Mouse (Mus musculus) stomach, embryonic 16.5 days (tissue): Measurements from ENCODE around the gene Rtn4. TPM values are rescaled to one million over a fixed set of nuclear protein-coding genes. Genes with fewer than 3 reads are reported as not detected.

Experiments
- ATAC-seq: fragments of 200-750 bp; cut with Nextera tagmentation; 2 replicates; pipeline ENCODE4 v1.8.0; 2017; ENCODE audit warnings: moderate number of reproducible peaks, moderate TSS enrichment; ENCODE audit not compliant: insufficient read depth, low FRiP score
- H3K27ac ChIP-seq: fragments of 300-500 bp; sonication (generic); 2 replicates; pipeline ENCODE4 v1.5.1; 2014; ENCODE audit warnings: low read length
- H3K27me3 ChIP-seq: fragments of 300-500 bp; sonication (generic); 2 replicates; pipeline ENCODE4 v1.6.1; 2014; ENCODE audit warnings: low read length, control low read depth, mixed read lengths; ENCODE audit not compliant: control insufficient read depth, insufficient read depth
- H3K36me3 ChIP-seq: fragments of 300-500 bp; sonication (generic); 2 replicates; pipeline ENCODE4 v1.6.1; 2014; ENCODE audit warnings: low read length; ENCODE audit not compliant: control insufficient read depth, insufficient read depth
- H3K4me1 ChIP-seq: fragments of 300-500 bp; sonication (generic); 2 replicates; pipeline ENCODE4 v1.6.1; 2014; ENCODE audit warnings: low read length, control low read depth, mixed read lengths; ENCODE audit not compliant: control insufficient read depth, insufficient read depth
- H3K4me2 ChIP-seq: fragments of 300-500 bp; sonication (generic); 2 replicates; pipeline ENCODE4 v1.6.1; 2014; ENCODE audit warnings: low read depth, low read length, mixed read lengths
- H3K4me3 ChIP-seq: fragments of 300-500 bp; sonication (generic); replicated peaks from 2 replicates; pipeline ENCODE4 v1.5.1; 2014; ENCODE audit warnings: mild to moderate bottlenecking, low read length
- H3K9ac ChIP-seq: fragments of 300-500 bp; sonication (generic); 2 replicates; pipeline ENCODE4 v1.6.1; 2014; ENCODE audit warnings: low read length
- H3K9me3 ChIP-seq: fragments of 300-500 bp; sonication (generic); replicated peaks from 2 replicates; pipeline ENCODE4 v1.6.1; 2016; ENCODE audit warnings: low read length, control low read depth; ENCODE audit not compliant: control insufficient read depth
- WGBS: fragments of 180-500 bp; shearing (Covaris S2); extraction: QIAGEN DNeasy Blood & Tissue Kit; methylation state at CpG from one replicate; pipeline ENCODE4 v1.1.7; 2014; 5-methylcytosine and 5-hydroxymethylcytosine counted together
- polyA plus RNA-seq: library from polyadenylated mRNA; unstranded; fragments of >200 nt; fragmentation: Nextera tagmentation; extraction: Ambion mirVana; gene quantifications from 2 replicates; pipeline ENCODE4 v1.2.1, GENCODE M21; 2015

Gene Rtn4
- polyA plus RNA-seq, 1 experiment from 2014 or later, result 51.7 TPM

- no peaks in the 10 kb centered on the region for H3K9me3 ChIP-seq
- ATAC-seq, result no peak
- H3K4me3 ChIP-seq, result no peak overlapping the region
- no peaks in the 10 kb centered on the region for H3K27me3 ChIP-seq
- no peak overlapping the region for H3K27ac ChIP-seq
- H3K4me2 ChIP-seq, result no peak overlapping the region
- H3K4me1 ChIP-seq, result peaks cover 3% of the 10 kb centered on the region; the same call in 1 of the 2 replicates
- no peaks in the 10 kb centered on the region for H3K36me3 ChIP-seq
- 84% methylated on average over 3 of the region's 3 CpGs for WGBS
- H3K9ac ChIP-seq, result no peak overlapping the region
Observed at GRCm38 (mm10) chr11:29702721-29703120, 10.0 kb downstream of the Rtn4 start.

- H3K9ac ChIP-seq, result no peak overlapping the region
- H3K27ac ChIP-seq, result no peak overlapping the region
- H3K9me3 ChIP-seq, result no peaks in the 10 kb centered on the region
- H3K27me3 ChIP-seq, result no peaks in the 10 kb centered on the region
- H3K4me1 ChIP-seq, result peaks cover 3% of the 10 kb centered on the region; the same call in 1 of the 2 replicates
- H3K36me3 ChIP-seq, result no peaks in the 10 kb centered on the region
- H3K4me2 ChIP-seq, result no peak overlapping the region
- ATAC-seq, result no peak
- no peak overlapping the region for H3K4me3 ChIP-seq
Observed at GRCm38 (mm10) chr11:29705263-29705662, 12.5 kb downstream of the Rtn4 start.

GRCm38 (mm10) chr11:29706845-29707244 is 14.1 kb downstream of the Rtn4 start:
- no peaks in the 10 kb centered on the region for H3K9me3 ChIP-seq
- WGBS, result 84% methylated on average over 4 of the region's 4 CpGs
- H3K4me2 ChIP-seq, result no peak overlapping the region
- no peak overlapping the region for H3K4me3 ChIP-seq
- H3K36me3 ChIP-seq, result no peaks in the 10 kb centered on the region
- peaks cover 3% of the 10 kb centered on the region; the same call in 1 of the 2 replicates for H3K4me1 ChIP-seq
- H3K9ac ChIP-seq, result no peak overlapping the region
- ATAC-seq, result no peak
- no peak overlapping the region for H3K27ac ChIP-seq
- no peaks in the 10 kb centered on the region for H3K27me3 ChIP-seq

GRCm38 (mm10) chr11:29709512-29709911 is 16.8 kb downstream of the Rtn4 start:
- H3K36me3 ChIP-seq, result no peaks in the 10 kb centered on the region
- no peaks in the 10 kb centered on the region for H3K9me3 ChIP-seq
- no peaks in the 10 kb centered on the region for H3K27me3 ChIP-seq
- H3K4me1 ChIP-seq, result peaks cover 3% of the 10 kb centered on the region; the same call in 1 of the 2 replicates
- ATAC-seq, result no peak
- H3K27ac ChIP-seq, result no peak overlapping the region
- H3K9ac ChIP-seq, result no peak overlapping the region
- H3K4me3 ChIP-seq, result no peak overlapping the region
- H3K4me2 ChIP-seq, result no peak overlapping the region

- H3K4me2 ChIP-seq, result no peak overlapping the region
- no peaks in the 10 kb centered on the region for H3K9me3 ChIP-seq
- no peak overlapping the region for H3K27ac ChIP-seq
- no peaks in the 10 kb centered on the region for H3K27me3 ChIP-seq
- H3K9ac ChIP-seq, result no peak overlapping the region
- no peak for ATAC-seq
- no peaks in the 10 kb centered on the region for H3K36me3 ChIP-seq
- peaks cover 6% of the 10 kb centered on the region for H3K4me1 ChIP-seq
- H3K4me3 ChIP-seq, result no peak overlapping the region
- 90% methylated on average over 7 of the region's 7 CpGs for WGBS
Observed at GRCm38 (mm10) chr11:29714114-29714513, 21.4 kb downstream of the Rtn4 start.

- H3K4me1 ChIP-seq, result peaks cover 6% of the 10 kb centered on the region
- no peak overlapping the region for H3K4me2 ChIP-seq
- no peaks in the 10 kb centered on the region for H3K9me3 ChIP-seq
- no peak overlapping the region for H3K9ac ChIP-seq
- no peaks in the 10 kb centered on the region for H3K27me3 ChIP-seq
- no peak overlapping the region for H3K4me3 ChIP-seq
- no peak overlapping the region for H3K27ac ChIP-seq
- H3K36me3 ChIP-seq, result no peaks in the 10 kb centered on the region
- 92% methylated on average over 2 of the region's 2 CpGs for WGBS
- ATAC-seq, result no peak
Observed at GRCm38 (mm10) chr11:29714789-29715188, 22.0 kb downstream of the Rtn4 start.

- H3K9me3 ChIP-seq, result no peaks in the 10 kb centered on the region
- no peaks in the 10 kb centered on the region for H3K36me3 ChIP-seq
- H3K27me3 ChIP-seq, result no peaks in the 10 kb centered on the region
- WGBS, result 88% methylated on average over 3 of the region's 3 CpGs
- no peak for ATAC-seq
- no peak overlapping the region for H3K9ac ChIP-seq
- H3K4me1 ChIP-seq, result peaks cover 6% of the 10 kb centered on the region
- no peak overlapping the region for H3K4me2 ChIP-seq
- H3K27ac ChIP-seq, result no peak overlapping the region
- H3K4me3 ChIP-seq, result no peak overlapping the region
Observed at GRCm38 (mm10) chr11:29715499-29715898, 22.8 kb downstream of the Rtn4 start.

- no peaks in the 10 kb centered on the region for H3K9me3 ChIP-seq
- H3K27me3 ChIP-seq, result no peaks in the 10 kb centered on the region
- no peak; the same call in 1 of the 2 replicates for ATAC-seq
- H3K4me1 ChIP-seq, result peaks cover 6% of the 10 kb centered on the region
- peak overlapping the region; percentile 35; the same call in 1 of the 2 replicates for H3K9ac ChIP-seq
- H3K36me3 ChIP-seq, result no peaks in the 10 kb centered on the region
- no peak overlapping the region for H3K4me3 ChIP-seq
- WGBS, result 27% methylated on average over 6 of the region's 6 CpGs
- peak overlapping the region; percentile 31 for H3K4me2 ChIP-seq
- peak overlapping the region; percentile 33 for H3K27ac ChIP-seq
Observed at GRCm38 (mm10) chr11:29718541-29718940, 25.8 kb downstream of the Rtn4 start.

- WGBS, result 42% methylated on average over 1 of the region's 1 CpGs
Observed at GRCm38 (mm10) chr11:29719597-29719996, 26.9 kb downstream of the Rtn4 start.

GRCm38 (mm10) chr11:29724213-29724612 is 31.5 kb downstream of the Rtn4 start:
- no peak overlapping the region for H3K9ac ChIP-seq
- no peaks in the 10 kb centered on the region for H3K4me1 ChIP-seq
- no peaks in the 10 kb centered on the region for H3K27me3 ChIP-seq
- no peaks in the 10 kb centered on the region for H3K9me3 ChIP-seq
- no peak overlapping the region for H3K27ac ChIP-seq
- WGBS, result 90% methylated on average over 2 of the region's 2 CpGs
- H3K4me2 ChIP-seq, result no peak overlapping the region
- H3K36me3 ChIP-seq, result no peaks in the 10 kb centered on the region
- H3K4me3 ChIP-seq, result no peak overlapping the region
- ATAC-seq, result no peak

More at GRCm38 (mm10) chr11:29719597-29719996, 26.9 kb downstream of the Rtn4 start:
- Histone ChIP-seq H3K9me3 (no peaks in the 10 kb centered on the region), H3K4me1 (peaks cover 6% of the 10 kb centered on the region), H3K9ac (no peak overlapping the region), H3K4me3 (no peak overlapping the region), H3K27ac (no peak overlapping the region), H3K27me3 (no peaks in the 10 kb centered on the region), H3K36me3 (no peaks in the 10 kb centered on the region), H3K4me2 (no peak overlapping the region)
- no peak for ATAC-seq
